Mouse (Mus musculus): Measurements from ENCODE around the gene Negr1. TPM values are rescaled to one million over a fixed set of nuclear protein-coding genes. Genes with fewer than 3 reads are reported as not detected.

Negr1 gene
- polyA plus RNA-seq, 1 experiment from 2014 or later, result 1.3 TPM

GRCm38 (mm10) chr3:157146124-157146855, 584.7 kb downstream of the Negr1 start:
- no peak overlapping the region for H3K9ac ChIP-seq
- H3K9me3 ChIP-seq (replicated peaks), result no peaks in the 10 kb centered on the region
- 81% methylated on average over 14 of the region's 14 CpGs for WGBS
- no peak overlapping the region for H3K27ac ChIP-seq
- no peaks in the 10 kb centered on the region for H3K36me3 ChIP-seq
- no peaks in the 10 kb centered on the region for H3K27me3 ChIP-seq
- H3K4me2 ChIP-seq, result no peak overlapping the region
- no peak for ATAC-seq (replicated peaks; ENCODE audit: insufficient number of reproducible peaks, insufficient read depth, low FRiP score, low read depth)
- H3K4me1 ChIP-seq (replicated peaks), result no peaks in the 10 kb centered on the region
- H3K4me3 ChIP-seq, result no peak overlapping the region

GRCm38 (mm10) chr3:157154902-157155301, 593.3 kb downstream of the Negr1 start:
- H3K4me1 ChIP-seq (replicated peaks), result no peaks in the 10 kb centered on the region
- H3K36me3 ChIP-seq, result no peaks in the 10 kb centered on the region
- H3K4me3 ChIP-seq, result no peak overlapping the region
- H3K9ac ChIP-seq, result no peak overlapping the region
- no peak overlapping the region for H3K27ac ChIP-seq
- ATAC-seq (replicated peaks; ENCODE audit: insufficient number of reproducible peaks, insufficient read depth, low FRiP score, low read depth), result no peak
- no peak overlapping the region for H3K4me2 ChIP-seq
- H3K9me3 ChIP-seq (replicated peaks), result no peaks in the 10 kb centered on the region
- 83% methylated on average over 3 of the region's 3 CpGs for WGBS
- H3K27me3 ChIP-seq, result no peaks in the 10 kb centered on the region

- ATAC-seq (replicated peaks; ENCODE audit: insufficient number of reproducible peaks, insufficient read depth, low FRiP score, low read depth), result no peak
- H3K9ac ChIP-seq, result no peak overlapping the region
Observed at GRCm38 (mm10) chr3:157155513-157155912, 593.9 kb downstream of the Negr1 start.

GRCm38 (mm10) chr3:157164840-157165595, 603.4 kb downstream of the Negr1 start:
- no peaks in the 10 kb centered on the region for H3K36me3 ChIP-seq
- 72% methylated on average over 3 of the region's 3 CpGs for WGBS
- no peaks in the 10 kb centered on the region for H3K27me3 ChIP-seq
- no peak overlapping the region for H3K9ac ChIP-seq
- H3K27ac ChIP-seq, result no peak overlapping the region
- H3K4me1 ChIP-seq (replicated peaks), result no peaks in the 10 kb centered on the region
- no peak overlapping the region for H3K4me3 ChIP-seq
- no peak for ATAC-seq (replicated peaks; ENCODE audit: insufficient number of reproducible peaks, insufficient read depth, low FRiP score, low read depth)
- H3K9me3 ChIP-seq (replicated peaks), result no peaks in the 10 kb centered on the region
- no peak overlapping the region for H3K4me2 ChIP-seq

More at GRCm38 (mm10) chr3:157155513-157155912, 593.9 kb downstream of the Negr1 start:
- Histone ChIP-seq H3K4me1 (replicated peaks) (no peaks in the 10 kb centered on the region), H3K9me3 (replicated peaks) (no peaks in the 10 kb centered on the region), H3K27me3 (no peaks in the 10 kb centered on the region), H3K4me2 (no peak overlapping the region), H3K27ac (no peak overlapping the region), H3K4me3 (no peak overlapping the region), H3K36me3 (no peaks in the 10 kb centered on the region)

- Histone ChIP-seq H3K36me3 (no peaks in the 10 kb centered on the region), H3K4me2 (no peak overlapping the region), H3K27me3 (no peaks in the 10 kb centered on the region), H3K9ac (no peak overlapping the region), H3K4me1 (replicated peaks) (no peaks in the 10 kb centered on the region), H3K9me3 (replicated peaks) (no peaks in the 10 kb centered on the region), H3K4me3 (no peak overlapping the region), H3K27ac (no peak overlapping the region)
- WGBS, result 52% methylated on average over 2 of the region's 2 CpGs
- ATAC-seq (replicated peaks; ENCODE audit: insufficient number of reproducible peaks, insufficient read depth, low FRiP score, low read depth), result no peak
Observed at GRCm38 (mm10) chr3:157181975-157182374, 620.4 kb downstream of the Negr1 start.

- 58% methylated on average over 8 of the region's 8 CpGs for WGBS
- ATAC-seq (replicated peaks; ENCODE audit: insufficient number of reproducible peaks, insufficient read depth, low FRiP score, low read depth), result no peak
Observed at GRCm38 (mm10) chr3:157188939-157189725, 627.5 kb downstream of the Negr1 start.

GRCm38 (mm10) chr3:157189834-157190233, 628.2 kb downstream of the Negr1 start:
- no peak overlapping the region for H3K4me3 ChIP-seq
- no peak overlapping the region for H3K27ac ChIP-seq
- H3K9me3 ChIP-seq (replicated peaks), result no peaks in the 10 kb centered on the region
- H3K36me3 ChIP-seq, result no peaks in the 10 kb centered on the region
- no peak overlapping the region for H3K4me2 ChIP-seq
- 88% methylated on average over 4 of the region's 4 CpGs for WGBS
- 0 out of 2 replicates have a peak, but pooled peaks cover 2% of the 10 kb centered on the region for H3K4me1 ChIP-seq (replicated peaks)
- no peaks in the 10 kb centered on the region for H3K27me3 ChIP-seq
- H3K9ac ChIP-seq, result no peak overlapping the region
- ATAC-seq (replicated peaks; ENCODE audit: insufficient number of reproducible peaks, insufficient read depth, low FRiP score, low read depth), result no peak

More at GRCm38 (mm10) chr3:157188939-157189725, 627.5 kb downstream of the Negr1 start:
- Histone ChIP-seq H3K9me3 (replicated peaks) (no peaks in the 10 kb centered on the region), H3K4me1 (replicated peaks) (0 out of 2 replicates have a peak, but pooled peaks cover 2% of the 10 kb centered on the region), H3K9ac (no peak overlapping the region), H3K4me2 (no peak overlapping the region), H3K36me3 (no peaks in the 10 kb centered on the region), H3K27ac (no peak overlapping the region), H3K27me3 (no peaks in the 10 kb centered on the region), H3K4me3 (no peak overlapping the region)

GRCm38 (mm10) chr3:157190551-157190950, 629.0 kb downstream of the Negr1 start:
- no peak for ATAC-seq (replicated peaks; ENCODE audit: insufficient number of reproducible peaks, insufficient read depth, low FRiP score, low read depth)
- WGBS, result 51% methylated on average over 3 of the region's 3 CpGs
- H3K9ac ChIP-seq, result no peak overlapping the region
- H3K9me3 ChIP-seq (replicated peaks), result no peaks in the 10 kb centered on the region
- H3K36me3 ChIP-seq, result no peaks in the 10 kb centered on the region
- no peak overlapping the region for H3K4me2 ChIP-seq
- H3K4me1 ChIP-seq (replicated peaks), result 0 out of 2 replicates have a peak, but pooled peaks cover 2% of the 10 kb centered on the region
- no peak overlapping the region for H3K27ac ChIP-seq
- no peak overlapping the region for H3K4me3 ChIP-seq
- H3K27me3 ChIP-seq, result no peaks in the 10 kb centered on the region

GRCm38 (mm10) chr3:157192021-157192420, 630.4 kb downstream of the Negr1 start:
- Histone ChIP-seq H3K4me1 (replicated peaks) (0 out of 2 replicates have a peak, but pooled peaks cover 2% of the 10 kb centered on the region), H3K27me3 (no peaks in the 10 kb centered on the region), H3K9me3 (replicated peaks) (no peaks in the 10 kb centered on the region), H3K27ac (no peak overlapping the region), H3K4me2 (no peak overlapping the region), H3K9ac (no peak overlapping the region), H3K36me3 (no peaks in the 10 kb centered on the region), H3K4me3 (no peak overlapping the region)
- WGBS, result 61% methylated on average over 3 of the region's 3 CpGs
- ATAC-seq (replicated peaks; ENCODE audit: insufficient number of reproducible peaks, insufficient read depth, low FRiP score, low read depth), result no peak

- ATAC-seq (replicated peaks; ENCODE audit: insufficient number of reproducible peaks, insufficient read depth, low FRiP score, low read depth), result no peak
Observed at GRCm38 (mm10) chr3:157193141-157193540, 631.5 kb downstream of the Negr1 start.

GRCm38 (mm10) chr3:157198659-157199058, 637.1 kb downstream of the Negr1 start:
- Histone ChIP-seq H3K9ac (no peak overlapping the region), H3K9me3 (replicated peaks) (no peaks in the 10 kb centered on the region), H3K4me2 (no peak overlapping the region), H3K4me3 (no peak overlapping the region), H3K36me3 (no peaks in the 10 kb centered on the region), H3K27ac (no peak overlapping the region), H3K27me3 (no peaks in the 10 kb centered on the region), H3K4me1 (replicated peaks) (no peaks in the 10 kb centered on the region)
- WGBS, result 78% methylated on average over 4 of the region's 4 CpGs
- no peak for ATAC-seq (replicated peaks; ENCODE audit: insufficient number of reproducible peaks, insufficient read depth, low FRiP score, low read depth)

More at GRCm38 (mm10) chr3:157193141-157193540, 631.5 kb downstream of the Negr1 start:
- Histone ChIP-seq H3K4me1 (replicated peaks) (0 out of 2 replicates have a peak, but pooled peaks cover 2% of the 10 kb centered on the region), H3K36me3 (no peaks in the 10 kb centered on the region), H3K4me2 (no peak overlapping the region), H3K27me3 (no peaks in the 10 kb centered on the region), H3K4me3 (no peak overlapping the region), H3K9me3 (replicated peaks) (no peaks in the 10 kb centered on the region), H3K27ac (no peak overlapping the region), H3K9ac (no peak overlapping the region)
- WGBS, result 43% methylated on average over 3 of the region's 3 CpGs

Measured in heart, embryonic 15.5 days (tissue).